Mouse (Mus musculus): ENCODE results near the gene Stat5a.

GRCm38 (mm10) chr11:100890481-100890880 is 31.3 kb downstream of the Stat5a start:
- TF ChIP-seq CTCF (IDR thresholded peaks at IDR 0.05; ENCODE audit: low read depth) (no peak), EP300 (IDR thresholded peaks at IDR 0.05; ENCODE audit: low read depth) (no peak)
